Mouse (Mus musculus): ENCODE results near the gene Degs1. TPM values are rescaled to one million over a fixed set of nuclear protein-coding genes. Genes with fewer than 3 reads are reported as not detected.
"Not testable (repeated sequence)": the region's sequence is repeated elsewhere in the genome, so short reads cannot be mapped to it uniquely, and the experiment has no call there.

Gene Degs1
- polyA plus RNA-seq, 1 experiment from 2014 or later, result 72.2 TPM

DNA sequence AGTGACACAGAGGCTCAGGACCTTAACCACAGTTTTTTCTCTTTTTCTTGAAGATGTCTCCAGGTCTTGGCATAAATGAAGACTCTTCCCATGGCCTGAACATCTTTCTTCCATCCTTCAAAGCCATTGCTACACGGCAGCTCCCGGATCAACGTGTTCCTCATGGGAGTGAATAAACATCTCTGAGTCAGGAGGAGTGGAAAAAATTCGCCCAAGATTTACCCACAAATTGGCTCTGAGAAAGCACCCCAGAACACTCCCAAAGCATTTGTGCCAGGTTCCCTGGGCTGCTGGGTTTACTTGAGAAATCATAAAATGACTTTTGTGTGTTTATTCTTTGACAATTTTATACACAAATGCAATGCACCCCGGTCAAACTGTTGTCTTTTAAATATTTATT lies 20.3 kb upstream of the Degs1 start:
- Histone ChIP-seq H3K4me2 (ENCODE audit: low read depth, low read length) (no peak overlapping the region), H3K27me3 (ENCODE audit: control insufficient read depth, insufficient read depth, low read depth, low read length) (no peaks in the 10 kb centered on the region), H3K9ac (ENCODE audit: low read depth, low read length) (no peak overlapping the region), H3K4me3 (ENCODE audit: low read depth, low read length) (no peak overlapping the region), H3K27ac (ENCODE audit: low read length) (no peak overlapping the region), H3K9me3 (replicated peaks; ENCODE audit: control insufficient read depth, low read length) (no peaks in the 10 kb centered on the region), H3K4me1 (ENCODE audit: control insufficient read depth, low read depth, low read length) (no peaks in the 10 kb centered on the region), H3K36me3 (ENCODE audit: control insufficient read depth, insufficient read depth) (no peaks in the 10 kb centered on the region)
- WGBS (ENCODE audit: insufficient replicate concordance), result 63% methylated on average over 5 of the region's 5 CpGs
- ATAC-seq (ENCODE audit: low read depth), result no peak

DNA sequence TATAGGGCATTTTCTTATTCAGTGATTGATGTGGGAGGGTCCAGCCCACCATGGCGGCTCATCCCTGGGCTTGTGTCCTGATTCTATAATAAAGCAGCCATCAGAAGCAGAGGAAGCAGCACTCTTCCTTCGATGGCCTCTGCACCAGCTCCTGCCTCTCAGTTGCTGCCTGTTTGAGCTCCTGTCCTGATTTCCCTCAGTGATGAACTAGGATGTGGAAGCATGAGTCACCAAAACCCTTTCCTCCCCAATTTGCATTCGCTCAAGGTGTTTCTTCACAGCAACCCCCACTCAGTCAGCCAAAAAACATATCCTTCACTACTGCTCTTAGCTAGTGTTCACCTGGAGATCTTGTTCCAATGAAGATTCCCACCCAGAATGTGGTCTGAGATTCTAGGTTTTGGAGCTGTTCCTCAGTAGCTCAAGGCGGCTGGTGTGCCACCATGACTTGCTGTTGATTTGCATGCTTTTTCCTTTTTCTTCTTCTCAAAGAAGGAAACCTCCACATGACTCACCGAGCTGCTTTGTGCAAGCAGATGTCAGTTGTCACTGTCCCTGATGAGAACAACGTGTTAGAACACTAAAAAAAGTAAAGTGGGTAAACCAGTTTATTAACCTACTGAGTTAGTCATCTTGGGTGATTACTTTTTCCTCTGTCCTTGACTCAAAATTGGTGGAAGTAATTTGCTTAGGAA lies 19.7 kb upstream of the Degs1 start:
- H3K27me3 ChIP-seq (ENCODE audit: control insufficient read depth, insufficient read depth, low read depth, low read length), result no peaks in the 10 kb centered on the region
- WGBS (ENCODE audit: insufficient replicate concordance), result 43% methylated on average over 6 of the region's 6 CpGs
- no peaks in the 10 kb centered on the region for H3K9me3 ChIP-seq (replicated peaks; ENCODE audit: control insufficient read depth, low read length)
- ATAC-seq (ENCODE audit: low read depth), result no peak
- H3K36me3 ChIP-seq (ENCODE audit: control insufficient read depth, insufficient read depth), result no peaks in the 10 kb centered on the region
- no peak overlapping the region for H3K27ac ChIP-seq (ENCODE audit: low read length)
- H3K4me1 ChIP-seq (ENCODE audit: control insufficient read depth, low read depth, low read length), result no peaks in the 10 kb centered on the region
- H3K9ac ChIP-seq (ENCODE audit: low read depth, low read length), result no peak overlapping the region
- no peak overlapping the region for H3K4me3 ChIP-seq (ENCODE audit: low read depth, low read length)
- H3K4me2 ChIP-seq (ENCODE audit: low read depth, low read length), result no peak overlapping the region

DNA sequence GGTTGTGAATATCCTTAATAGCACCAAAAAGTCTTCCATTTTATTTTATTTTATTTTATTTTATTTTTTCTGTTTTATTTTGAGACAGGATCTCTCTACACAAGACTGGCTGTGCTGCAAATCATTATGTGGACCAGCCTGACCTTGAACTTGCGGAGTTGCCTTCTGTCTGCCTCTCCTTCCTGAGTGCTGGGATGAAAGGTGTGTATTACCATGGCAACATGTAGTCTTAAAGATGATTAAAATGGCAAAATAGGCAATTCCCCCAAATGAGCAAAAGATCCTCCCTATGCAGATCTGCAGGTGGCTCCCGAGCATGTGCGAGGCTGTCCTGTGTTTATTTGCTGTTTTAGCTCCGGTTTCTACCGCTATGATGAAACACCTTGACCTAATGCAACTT lies 15.2 kb upstream of the Degs1 start:
- H3K36me3 ChIP-seq (ENCODE audit: control insufficient read depth, insufficient read depth), result no peaks in the 10 kb centered on the region
- 72% methylated on average over 5 of the region's 5 CpGs for WGBS (ENCODE audit: insufficient replicate concordance)
- H3K4me3 ChIP-seq (ENCODE audit: low read depth, low read length), result no peak overlapping the region
- no peaks in the 10 kb centered on the region for H3K27me3 ChIP-seq (ENCODE audit: control insufficient read depth, insufficient read depth, low read depth, low read length)
- H3K4me2 ChIP-seq (ENCODE audit: low read depth, low read length), result no peak overlapping the region
- no peaks in the 10 kb centered on the region for H3K4me1 ChIP-seq (ENCODE audit: control insufficient read depth, low read depth, low read length)
- no peak overlapping the region for H3K27ac ChIP-seq (ENCODE audit: low read length)
- no peak for ATAC-seq (ENCODE audit: low read depth)
- no peaks in the 10 kb centered on the region; the same call in 1 of the 2 replicates for H3K9me3 ChIP-seq (replicated peaks; ENCODE audit: control insufficient read depth, low read length)
- no peak overlapping the region for H3K9ac ChIP-seq (ENCODE audit: low read depth, low read length)

DNA sequence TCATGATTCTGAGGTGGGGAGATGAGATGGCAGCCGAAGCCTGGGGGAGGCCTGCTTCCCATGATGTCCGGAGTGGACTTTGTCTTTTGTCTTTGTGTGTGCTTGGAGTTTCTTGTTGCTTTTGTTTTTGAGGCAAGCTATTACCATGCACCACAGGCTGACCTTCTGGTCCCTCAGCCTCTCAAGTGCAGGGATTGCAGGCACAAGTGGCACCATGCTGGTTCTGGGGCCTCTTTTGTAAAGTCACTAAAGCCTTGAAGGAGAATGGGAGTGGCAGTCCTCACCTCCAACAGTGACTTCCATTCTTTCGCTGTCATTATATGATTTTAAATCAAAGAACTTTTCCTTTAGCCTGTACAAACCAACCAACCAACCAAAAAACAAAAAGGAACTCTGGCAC lies 14.6 kb upstream of the Degs1 start:
- Histone ChIP-seq H3K4me3 (ENCODE audit: low read depth, low read length) (no peak overlapping the region), H3K4me1 (ENCODE audit: control insufficient read depth, low read depth, low read length) (peaks cover 1% of the 10 kb centered on the region), H3K9ac (ENCODE audit: low read depth, low read length) (no peak overlapping the region), H3K4me2 (ENCODE audit: low read depth, low read length) (no peak overlapping the region), H3K36me3 (ENCODE audit: control insufficient read depth, insufficient read depth) (no peaks in the 10 kb centered on the region), H3K27me3 (ENCODE audit: control insufficient read depth, insufficient read depth, low read depth, low read length) (no peaks in the 10 kb centered on the region), H3K27ac (ENCODE audit: low read length) (no peak overlapping the region), H3K9me3 (replicated peaks; ENCODE audit: control insufficient read depth, low read length) (no peaks in the 10 kb centered on the region; the same call in 1 of the 2 replicates)
- WGBS (ENCODE audit: insufficient replicate concordance), result 69% methylated on average over 3 of the region's 3 CpGs
- no peak for ATAC-seq (ENCODE audit: low read depth)

DNA sequence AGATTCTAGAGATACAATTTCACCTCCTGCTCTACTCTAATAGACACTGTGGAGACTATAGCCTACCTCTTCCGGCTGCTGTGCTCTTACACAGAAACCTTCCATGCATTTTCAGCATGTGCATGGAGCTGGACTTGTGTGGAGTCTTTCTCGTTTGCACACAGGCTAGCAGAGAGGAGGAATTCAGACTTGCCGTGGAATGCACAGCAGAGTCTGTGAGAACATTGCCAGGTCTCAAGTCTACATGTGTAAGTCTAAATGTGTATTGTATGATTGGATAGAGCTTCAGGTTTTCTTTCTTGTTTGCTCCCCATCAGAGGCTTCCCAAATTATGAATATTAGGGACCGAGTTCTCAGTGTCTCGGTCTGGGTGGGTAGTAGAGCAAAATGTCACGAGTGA lies 14.2 kb upstream of the Degs1 start:
- no peak for ATAC-seq (ENCODE audit: low read depth)
- H3K27me3 ChIP-seq (ENCODE audit: control insufficient read depth, insufficient read depth, low read depth, low read length), result no peaks in the 10 kb centered on the region
- no peaks in the 10 kb centered on the region; the same call in 1 of the 2 replicates for H3K9me3 ChIP-seq (replicated peaks; ENCODE audit: control insufficient read depth, low read length)
- no peak overlapping the region for H3K27ac ChIP-seq (ENCODE audit: low read length)
- H3K4me3 ChIP-seq (ENCODE audit: low read depth, low read length), result no peak overlapping the region
- H3K4me2 ChIP-seq (ENCODE audit: low read depth, low read length), result no peak overlapping the region
- peaks cover 3% of the 10 kb centered on the region for H3K4me1 ChIP-seq (ENCODE audit: control insufficient read depth, low read depth, low read length)
- WGBS (ENCODE audit: insufficient replicate concordance), result 68% methylated on average over 6 of the region's 6 CpGs
- no peak overlapping the region for H3K9ac ChIP-seq (ENCODE audit: low read depth, low read length)
- no peaks in the 10 kb centered on the region for H3K36me3 ChIP-seq (ENCODE audit: control insufficient read depth, insufficient read depth)

DNA sequence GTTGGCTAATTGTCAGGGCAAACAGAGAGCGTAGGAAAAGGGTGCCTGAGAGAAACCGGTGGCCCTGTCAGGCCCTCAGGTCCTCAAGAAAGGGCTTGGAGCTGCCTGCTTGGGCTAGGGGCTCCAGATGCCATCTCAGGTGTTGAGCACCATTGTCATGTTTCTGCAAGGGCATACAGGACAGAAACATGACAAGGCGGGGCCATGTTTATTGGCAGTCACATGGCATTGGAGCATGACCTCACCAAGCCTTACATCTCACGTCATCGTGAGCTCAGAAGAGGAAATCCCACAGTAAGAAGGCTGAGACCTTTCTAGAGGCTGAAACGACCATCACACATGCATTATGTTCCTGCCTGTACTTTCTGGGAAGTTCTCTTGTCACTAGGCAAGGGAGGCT lies 13.5 kb upstream of the Degs1 start:
- no peak overlapping the region for H3K4me3 ChIP-seq (ENCODE audit: low read depth, low read length)
- H3K27me3 ChIP-seq (ENCODE audit: control insufficient read depth, insufficient read depth, low read depth, low read length), result no peaks in the 10 kb centered on the region
- no peak overlapping the region for H3K27ac ChIP-seq (ENCODE audit: low read length)
- peaks cover 3% of the 10 kb centered on the region for H3K4me1 ChIP-seq (ENCODE audit: control insufficient read depth, low read depth, low read length)
- ATAC-seq (ENCODE audit: low read depth), result no peak
- no peaks in the 10 kb centered on the region for H3K36me3 ChIP-seq (ENCODE audit: control insufficient read depth, insufficient read depth)
- no peaks in the 10 kb centered on the region; the same call in 1 of the 2 replicates for H3K9me3 ChIP-seq (replicated peaks; ENCODE audit: control insufficient read depth, low read length)
- H3K9ac ChIP-seq (ENCODE audit: low read depth, low read length), result no peak overlapping the region
- no peak overlapping the region for H3K4me2 ChIP-seq (ENCODE audit: low read depth, low read length)
- WGBS (ENCODE audit: insufficient replicate concordance), result 72% methylated on average over 6 of the region's 6 CpGs

DNA sequence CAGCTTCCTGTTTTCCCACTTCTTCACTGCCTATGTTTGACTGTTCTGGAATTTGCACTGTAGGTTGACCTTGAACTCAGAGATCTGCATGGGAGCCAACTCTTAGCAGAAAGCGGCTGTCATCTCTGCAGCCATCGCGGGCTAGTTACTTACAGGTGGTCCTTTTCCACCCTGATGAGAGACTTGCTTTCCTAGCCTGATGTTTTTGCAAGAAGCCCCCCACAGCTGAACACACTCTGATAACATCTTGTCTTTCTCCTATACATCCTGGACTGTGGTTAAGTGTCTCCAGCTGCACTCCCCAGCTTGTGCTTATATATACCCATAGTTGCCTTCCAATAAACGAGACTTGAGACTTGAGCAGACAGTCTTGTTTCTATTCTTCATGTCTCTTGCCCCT lies 9.7 kb upstream of the Degs1 start:
- Histone ChIP-seq H3K4me3 (ENCODE audit: low read depth, low read length) (no peak overlapping the region), H3K9ac (ENCODE audit: low read depth, low read length) (no peak overlapping the region), H3K27ac (ENCODE audit: low read length) (no peak overlapping the region), H3K27me3 (ENCODE audit: control insufficient read depth, insufficient read depth, low read depth, low read length) (no peaks in the 10 kb centered on the region), H3K4me2 (ENCODE audit: low read depth, low read length) (no peak overlapping the region), H3K4me1 (ENCODE audit: control insufficient read depth, low read depth, low read length) (peaks cover 3% of the 10 kb centered on the region), H3K36me3 (ENCODE audit: control insufficient read depth, insufficient read depth) (no peaks in the 10 kb centered on the region), H3K9me3 (replicated peaks; ENCODE audit: control insufficient read depth, low read length) (no peaks in the 10 kb centered on the region; the same call in 1 of the 2 replicates)
- peak; percentile 33; the same call in 1 of the 2 replicates for ATAC-seq (ENCODE audit: low read depth)
- WGBS (ENCODE audit: insufficient replicate concordance), result 37% methylated on average over 4 of the region's 4 CpGs

DNA sequence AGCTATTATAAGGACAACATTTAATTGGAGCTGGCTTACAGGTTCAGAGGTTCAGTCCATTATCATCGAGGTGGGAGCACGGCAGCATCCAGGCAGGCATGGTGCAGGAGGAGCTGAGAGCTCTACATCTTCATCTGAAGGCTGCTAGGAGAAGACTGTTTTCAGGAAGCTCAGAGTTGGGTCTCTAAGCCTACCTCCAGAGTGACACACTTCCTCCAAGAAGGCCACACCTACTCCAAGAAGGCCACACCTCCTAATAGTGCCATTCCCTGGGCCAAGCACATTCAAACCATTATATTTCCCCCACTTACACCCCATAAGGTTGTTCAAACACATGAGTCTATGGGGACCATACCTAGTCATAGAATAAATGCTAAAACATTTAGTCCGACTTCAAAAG lies 8.1 kb upstream of the Degs1 start:
- ATAC-seq (ENCODE audit: low read depth); H3K9ac ChIP-seq (ENCODE audit: low read depth, low read length); H3K4me2 ChIP-seq (ENCODE audit: low read depth, low read length); H3K36me3 ChIP-seq (ENCODE audit: control insufficient read depth, insufficient read depth); H3K27ac ChIP-seq (ENCODE audit: low read length); H3K4me3 ChIP-seq (ENCODE audit: low read depth, low read length); H3K27me3 ChIP-seq (ENCODE audit: control insufficient read depth, insufficient read depth, low read depth, low read length); H3K4me1 ChIP-seq (ENCODE audit: control insufficient read depth, low read depth, low read length); H3K9me3 ChIP-seq (replicated peaks; ENCODE audit: control insufficient read depth, low read length): not testable (repeated sequence)
- WGBS (ENCODE audit: insufficient replicate concordance), result 52% methylated on average over 3 of the region's 3 CpGs

DNA sequence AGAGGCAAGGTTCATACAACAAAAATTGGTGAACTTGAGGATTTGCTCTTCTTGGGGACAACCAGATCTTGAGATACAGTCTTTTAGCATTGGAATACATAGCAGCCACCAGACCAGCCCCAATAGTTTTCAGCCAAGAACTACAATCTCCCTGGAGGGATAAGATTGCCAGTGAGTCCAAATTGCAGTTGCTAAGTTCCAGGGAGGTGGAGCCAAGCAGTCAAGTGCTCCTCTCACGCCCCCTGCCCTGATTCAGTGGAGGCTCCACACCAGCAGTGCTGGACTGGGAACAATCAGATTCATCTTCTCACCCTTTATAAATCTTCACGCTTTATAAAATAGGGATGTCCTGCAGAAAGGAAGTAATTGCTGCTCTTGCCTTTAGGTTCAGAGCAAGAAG lies 7.2 kb upstream of the Degs1 start:
- H3K9me3 ChIP-seq (replicated peaks; ENCODE audit: control insufficient read depth, low read length), result no peaks in the 10 kb centered on the region; the same call in 1 of the 2 replicates
- WGBS (ENCODE audit: insufficient replicate concordance), result 56% methylated on average over 2 of the region's 2 CpGs
- H3K4me1 ChIP-seq (ENCODE audit: control insufficient read depth, low read depth, low read length), result peaks cover 3% of the 10 kb centered on the region
- no peaks in the 10 kb centered on the region for H3K36me3 ChIP-seq (ENCODE audit: control insufficient read depth, insufficient read depth)
- no peaks in the 10 kb centered on the region for H3K27me3 ChIP-seq (ENCODE audit: control insufficient read depth, insufficient read depth, low read depth, low read length)
- H3K4me3 ChIP-seq (ENCODE audit: low read depth, low read length), result no peak overlapping the region
- no peak for ATAC-seq (ENCODE audit: low read depth)
- no peak overlapping the region for H3K27ac ChIP-seq (ENCODE audit: low read length)
- H3K4me2 ChIP-seq (ENCODE audit: low read depth, low read length), result no peak overlapping the region
- no peak overlapping the region for H3K9ac ChIP-seq (ENCODE audit: low read depth, low read length)
